Mouse (Mus musculus) gastrocnemius, postnatal 36 days (tissue): ENCODE data around the gene Serpinb6c. TPM values are rescaled to one million over a fixed set of nuclear protein-coding genes. Genes with fewer than 3 reads are reported as not detected.
"Not testable (repeated sequence)": the region's sequence is repeated elsewhere in the genome, so short reads cannot be mapped to it uniquely, and the experiment has no call there.

ENCODE experiments used
- DNase-seq, 2 experiments: peaks; one replicate each; pipeline ENCODE4 v3.0.0; 2022
- intact Hi-C: fragments of 180-260 bp; cut with DNase I; formaldehyde crosslinking; loops from one replicate; pipeline ENCODE4 v1.15.1; 2025
- long read RNA-seq, 2 experiments: library from polyadenylated mRNA; stranded (forward); transcript quantifications; one replicate each; pipeline ENCODE4 v2.0.0; 2021
- total RNA-seq, 2 experiments: library from RNA; stranded (reverse); gene quantifications; 2 replicates each; pipeline ENCODE4 v1.2.3; 2021

Gene Serpinb6c
- not detected for total RNA-seq
- long read RNA-seq, experiment 1 = 0 reads
- long read RNA-seq, experiment 2 = 0 reads

- no peak for DNase-seq
- intact Hi-C loops = no loop called here
Measured at GRCm38 (mm10) chr13:33905176-33905954, at the start of gene Serpinb6c. Gene Serpinb6c (minus strand): TSS chr13:33905708.

GRCm38 (mm10) chr13:33952947-33953346 lies 47.4 kb upstream of the Serpinb6c start:
- intact Hi-C loops = no loop called here
- DNase-seq = no peak

GRCm38 (mm10) chr13:33952075-33952449 lies 46.6 kb upstream of the Serpinb6c start:
- DNase-seq = peak; percentile 13 to 18
- intact Hi-C loops = no loop called here

- no peak for DNase-seq
- intact Hi-C loops = no loop called here
Measured at GRCm38 (mm10) chr13:33951308-33952074, 46.0 kb upstream of the Serpinb6c start.

GRCm38 (mm10) chr13:33942212-33942779 lies 36.8 kb upstream of the Serpinb6c start:
- no peak for DNase-seq
- intact Hi-C loops = no loop called here

- DNase-seq = no peak
- intact Hi-C loops = no loop called here
Measured at GRCm38 (mm10) chr13:33941288-33941808, 35.8 kb upstream of the Serpinb6c start.

- DNase-seq, intact Hi-C loops: not testable (repeated sequence)
Measured at GRCm38 (mm10) chr13:33937587-33937986, 32.1 kb upstream of the Serpinb6c start.

- intact Hi-C loops = no loop called here
- no peak for DNase-seq
Measured at GRCm38 (mm10) chr13:33937151-33937550, 31.6 kb upstream of the Serpinb6c start.

- intact Hi-C loops = no loop called here
- peak; percentile 67 to 69 for DNase-seq
Measured at GRCm38 (mm10) chr13:33935465-33936181, 30.1 kb upstream of the Serpinb6c start.

- intact Hi-C loops = no loop called here
Measured at GRCm38 (mm10) chr13:33934743-33935142, 29.2 kb upstream of the Serpinb6c start.

GRCm38 (mm10) chr13:33930912-33931311 lies 25.4 kb upstream of the Serpinb6c start:
- intact Hi-C loops = no loop called here
- peak; percentile 17 to 22 for DNase-seq

More at GRCm38 (mm10) chr13:33934743-33935142, 29.2 kb upstream of the Serpinb6c start:
- DNase-seq = no peak

- DNase-seq = peak; percentile 15 to 18
- intact Hi-C loops = no loop called here
Measured at GRCm38 (mm10) chr13:33930281-33930680, 24.8 kb upstream of the Serpinb6c start.

GRCm38 (mm10) chr13:33921699-33922098 lies 16.2 kb upstream of the Serpinb6c start:
- no peak for DNase-seq
- intact Hi-C loops = no loop called here

- intact Hi-C loops = no loop called here
- no peak for DNase-seq
Measured at GRCm38 (mm10) chr13:33921041-33921440, 15.5 kb upstream of the Serpinb6c start.

GRCm38 (mm10) chr13:33906821-33907220 lies 1.3 kb upstream of the Serpinb6c start:
- intact Hi-C loops = no loop called here
- DNase-seq = no peak

GRCm38 (mm10) chr13:33903290-33903689 lies 2.2 kb downstream of the Serpinb6c start:
- intact Hi-C loops = no loop called here
- no peak for DNase-seq

- intact Hi-C loops = no loop called here
- no peak for DNase-seq
Measured at GRCm38 (mm10) chr13:33894207-33894606, 11.3 kb downstream of the Serpinb6c start.

- intact Hi-C loops = no loop called here
- DNase-seq = no peak
Measured at GRCm38 (mm10) chr13:33843308-33843707, 62.2 kb downstream of the Serpinb6c start, which contains the start of gene Serpinb6e. Gene Serpinb6e (minus strand): TSS chr13:33843408.

GRCm38 (mm10) chr13:33830751-33831150 lies 74.8 kb downstream of the Serpinb6c start:
- no peak for DNase-seq
- intact Hi-C loops = no loop called here
